Mouse (Mus musculus) megakaryocyte-erythroid progenitor cell, adult 5 weeks (primary cell): ENCODE results near the gene Olfr105-ps. TPM values are rescaled to one million over a fixed set of nuclear protein-coding genes. Genes with fewer than 3 reads are reported as not detected.

Experiments
- polyA plus RNA-seq: library from polyadenylated mRNA; stranded (reverse); fragments of >175 nt; gene quantifications from 2 replicates; pipeline ENCODE4 v1.2.3, GENCODE M21; 2012

Olfr105-ps gene
- 0.03 TPM in 1 of 2 replicates, not detected in the other for polyA plus RNA-seq

GRCm38 (mm10) chr17:37378733-37379132 lies at the start of gene Olfr105-ps:
TSS of gene Olfr105-ps (plus strand) at chr17:37379033.

GRCm38 (mm10) chr17:37339598-37339997 lies 39.2 kb upstream of the Olfr105-ps start, which contains the start of gene Olfr103:
TSS of gene Olfr103 (minus strand) at chr17:37339698.

DNA sequence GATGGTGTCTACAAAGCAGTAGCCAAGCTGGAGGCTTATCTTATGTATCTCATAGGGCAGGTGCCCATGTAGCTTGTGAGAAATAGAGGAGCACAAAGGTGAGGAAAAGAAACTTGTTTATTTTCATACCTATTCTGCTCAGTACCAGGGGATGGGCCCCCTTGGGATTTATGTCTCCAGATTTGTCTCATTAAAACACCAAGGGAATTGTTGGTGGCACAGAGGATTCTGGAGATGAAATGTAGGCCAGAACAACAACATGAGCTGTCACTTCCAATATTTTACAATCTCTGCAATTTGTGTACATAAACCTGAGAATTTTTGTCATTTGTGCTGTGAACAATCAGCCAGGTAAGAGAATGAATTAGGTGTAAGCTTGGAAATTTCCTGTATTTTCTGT lies 19.6 kb upstream of the Olfr105-ps start, which contains the start of gene Olfr104-ps:
Olfr104-ps (plus strand) TSS at position 301 of the 400 bp plus-strand sequence.

DNA sequence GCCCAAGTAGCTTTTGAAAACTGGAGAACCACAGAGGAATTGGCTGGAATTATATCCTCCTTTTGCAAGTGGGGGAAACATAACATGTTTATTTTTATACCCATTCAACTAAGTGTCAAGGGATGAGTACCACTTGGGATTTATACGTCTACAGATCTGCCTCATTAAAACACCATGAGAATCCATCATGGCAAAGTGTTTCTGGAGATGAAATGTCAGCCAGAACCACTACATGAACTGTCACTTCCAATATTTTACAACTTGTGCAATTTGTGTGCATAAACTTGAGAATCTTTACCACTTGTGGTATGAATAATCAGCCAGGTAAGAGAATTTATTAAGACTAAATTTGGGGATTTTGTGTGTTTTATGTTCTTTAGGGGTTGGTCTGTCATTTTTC lies 11.3 kb downstream of the Olfr105-ps start, which contains the start of gene Olfr106-ps:
Olfr106-ps (plus strand) TSS at position 301 of the 400 bp plus-strand sequence.

DNA sequence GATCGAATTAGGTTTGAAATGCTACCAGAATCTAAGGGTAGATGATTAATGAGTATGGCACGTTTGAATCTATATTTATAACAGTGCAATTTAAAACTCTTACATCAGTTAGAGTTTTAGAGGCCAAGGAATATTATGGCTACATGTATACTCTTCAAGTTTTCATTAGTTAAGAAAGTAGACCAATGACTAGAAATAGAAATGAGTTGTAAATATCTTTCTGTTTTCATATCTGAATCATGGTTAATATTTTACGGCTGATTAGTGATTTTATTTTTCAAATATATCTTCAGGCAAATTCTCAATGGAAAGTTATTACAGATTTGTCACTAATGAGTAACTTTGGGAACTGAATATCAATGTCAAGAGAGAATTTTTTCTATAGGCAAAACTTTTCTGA lies 20.1 kb downstream of the Olfr105-ps start, which contains the start of gene Olfr107:
Olfr107 (plus strand) TSS at position 301 of the 400 bp plus-strand sequence.

Other genes with a start within 250 kb of the Olfr105-ps start
- gene Olfr93, start 217.5 kb upstream of the Olfr105-ps start, polyA plus RNA-seq: not detected in 2 replicates
- gene Ubd, start 185.1 kb upstream of the Olfr105-ps start, polyA plus RNA-seq: not detected in 2 replicates
- gene Olfr94, start 178.0 kb upstream of the Olfr105-ps start, polyA plus RNA-seq: not detected in 2 replicates
- gene Olfr95, start 165.9 kb upstream of the Olfr105-ps start, polyA plus RNA-seq: 0.02 TPM in 1 of 2 replicates, not detected in the other
- not detected in 2 replicates for gene Olfr96, start 158.9 kb upstream of the Olfr105-ps start, polyA plus RNA-seq
- gene Olfr97, start 141.7 kb upstream of the Olfr105-ps start, polyA plus RNA-seq: not detected in 2 replicates
- gene Olfr98, start 115.3 kb upstream of the Olfr105-ps start, polyA plus RNA-seq: not detected in 2 replicates
- gene H2-M3, start 108.8 kb upstream of the Olfr105-ps start, polyA plus RNA-seq: 1.8 and 2.2 TPM in 2 replicates
- gene Olfr99, start 95.6 kb upstream of the Olfr105-ps start, polyA plus RNA-seq: not detected in 2 replicates
- gene Olfr101, start 74.7 kb upstream of the Olfr105-ps start, polyA plus RNA-seq: not detected in 2 replicates
- gene Olfr102, start 62.0 kb upstream of the Olfr105-ps start, polyA plus RNA-seq: not detected in 2 replicates
- gene Olfr103, start 39.3 kb upstream of the Olfr105-ps start, polyA plus RNA-seq: not detected in 2 replicates
- not detected in 2 replicates for gene Olfr104-ps, start 19.5 kb upstream of the Olfr105-ps start, polyA plus RNA-seq
- gene Olfr106-ps, start 11.4 kb downstream of the Olfr105-ps start, polyA plus RNA-seq: not detected in 2 replicates
- not detected in 2 replicates for gene Olfr107, start 20.2 kb downstream of the Olfr105-ps start, polyA plus RNA-seq
- gene Olfr108, start 66.4 kb downstream of the Olfr105-ps start, polyA plus RNA-seq: not detected in 2 replicates
- not detected in 2 replicates for gene Olfr109, start 79.9 kb downstream of the Olfr105-ps start, polyA plus RNA-seq
- gene H2-M2, start 104.5 kb downstream of the Olfr105-ps start, polyA plus RNA-seq: not detected in 2 replicates
- not detected in 2 replicates for gene Olfr110, start 113.4 kb downstream of the Olfr105-ps start, polyA plus RNA-seq
- not detected in 2 replicates for gene Olfr111, start 129.0 kb downstream of the Olfr105-ps start, polyA plus RNA-seq
- gene Olfr112, start 190.4 kb downstream of the Olfr105-ps start, polyA plus RNA-seq: not detected in 2 replicates
- not detected in 2 replicates for gene Olfr113, start 198.6 kb downstream of the Olfr105-ps start, polyA plus RNA-seq
- gene Olfr114, start 213.7 kb downstream of the Olfr105-ps start, polyA plus RNA-seq: not detected in 2 replicates
- gene Olfr115, start 248.1 kb downstream of the Olfr105-ps start, polyA plus RNA-seq: not detected in 2 replicates
- not detected in 2 replicates for gene Olfr116, start 248.2 kb downstream of the Olfr105-ps start, polyA plus RNA-seq